Mouse (Mus musculus): Measurements from ENCODE around the gene Slc2a13. TPM values are rescaled to one million over a fixed set of nuclear protein-coding genes. Genes with fewer than 3 reads are reported as not detected.

The Slc2a13 gene
- polyA plus RNA-seq, 1 experiment = 2.0 TPM

DNA sequence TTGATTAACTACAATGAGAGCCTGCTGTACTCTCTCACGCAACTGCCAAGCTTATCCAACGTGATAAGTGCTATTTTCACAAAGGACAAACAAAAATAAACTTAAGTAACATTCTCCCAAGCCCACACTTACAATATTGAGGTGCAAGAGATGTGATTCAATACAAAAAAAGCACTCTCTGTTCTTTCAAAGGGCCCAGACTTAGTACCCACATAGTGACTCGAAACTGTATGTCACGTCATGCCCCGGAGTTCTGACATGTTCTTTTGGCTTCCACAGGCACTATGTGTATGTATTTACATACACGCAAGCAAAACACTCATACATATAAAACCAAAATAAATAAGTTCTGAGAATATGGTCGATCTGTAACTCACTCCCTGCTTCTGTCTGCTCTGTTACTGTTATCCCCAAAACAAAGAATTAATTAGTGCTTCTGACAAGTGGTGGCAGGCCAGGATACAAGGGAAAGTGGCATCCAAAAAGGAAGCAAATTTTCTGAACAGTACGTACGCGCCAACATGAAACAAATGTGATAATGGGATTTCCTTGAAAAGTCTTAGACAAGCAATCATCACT lies 109.1 kb downstream of the Slc2a13 start:
- DNase-seq = no peak
- TF ChIP-seq CTCF (IDR thresholded peaks at IDR 0.05; ENCODE audit: insufficient read depth, low read length) = no peak
- TF ChIP-seq POLR2A (IDR thresholded peaks at IDR 0.05; ENCODE audit: borderline replicate concordance, extremely low read depth, low read depth, low read length) = no peak
- 76% methylated on average over 10 of the region's 10 CpGs for WGBS
- Histone ChIP-seq H3K4me1 (ENCODE audit: control insufficient read depth, insufficient read depth, low read length) (no peaks in the 10 kb centered on the region), H3K4me3 (replicated peaks; ENCODE audit: extremely low read depth, low read depth, low read length) (no peak overlapping the region)

- TF ChIP-seq CTCF (IDR thresholded peaks at IDR 0.05; ENCODE audit: insufficient read depth, low read length) (no peak), POLR2A (IDR thresholded peaks at IDR 0.05; ENCODE audit: borderline replicate concordance, extremely low read depth, low read depth, low read length) (no peak)
- H3K4me3 ChIP-seq (replicated peaks; ENCODE audit: extremely low read depth, low read depth, low read length) = no peak overlapping the region
- 54% methylated on average over 16 of the region's 16 CpGs for whole genome bisulfite sequencing
- DNase-seq = no peak
- H3K4me1 ChIP-seq (ENCODE audit: control insufficient read depth, insufficient read depth, low read length) = no peaks in the 10 kb centered on the region
These were observed 109.9 kb downstream of the Slc2a13 start for GRCm38 (mm10) chr15:91463026-91463661.

- no peak for DNase-seq
- WGBS = 66% methylated on average over 2 of the region's 2 CpGs
- TF ChIP-seq CTCF (IDR thresholded peaks at IDR 0.05; ENCODE audit: insufficient read depth, low read length) (no peak), POLR2A (IDR thresholded peaks at IDR 0.05; ENCODE audit: borderline replicate concordance, extremely low read depth, low read depth, low read length) (no peak)
- H3K4me1 ChIP-seq (ENCODE audit: control insufficient read depth, insufficient read depth, low read length) = no peaks in the 10 kb centered on the region
- no peak overlapping the region for H3K4me3 ChIP-seq (replicated peaks; ENCODE audit: extremely low read depth, low read depth, low read length)
These were observed 111.1 kb downstream of the Slc2a13 start for GRCm38 (mm10) chr15:91461940-91462339.

DNA sequence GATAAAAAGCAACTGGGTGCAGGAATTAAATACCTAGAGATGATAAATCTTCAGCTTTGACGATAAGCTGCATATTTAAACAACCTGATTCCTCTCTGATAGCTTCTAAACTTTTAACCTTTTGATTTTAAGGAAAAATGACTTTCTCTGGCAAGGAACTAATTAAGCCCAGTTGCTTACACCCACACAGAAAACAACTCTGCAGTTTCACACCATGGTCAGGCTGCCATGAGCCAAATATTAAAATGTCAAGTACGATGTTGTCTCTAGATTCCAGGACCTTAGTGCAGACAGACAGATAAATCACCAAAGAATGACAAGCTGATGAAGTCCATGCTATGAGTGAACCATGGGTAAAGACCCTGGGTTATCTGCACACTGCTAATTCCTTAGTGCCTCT lies 115.9 kb downstream of the Slc2a13 start:
- H3K4me3 ChIP-seq (replicated peaks; ENCODE audit: extremely low read depth, low read depth, low read length) = no peak overlapping the region
- TF ChIP-seq POLR2A (IDR thresholded peaks at IDR 0.05; ENCODE audit: borderline replicate concordance, extremely low read depth, low read depth, low read length) = no peak
- no peak for TF ChIP-seq CTCF (IDR thresholded peaks at IDR 0.05; ENCODE audit: insufficient read depth, low read length)
- no peak for DNase-seq
- H3K4me1 ChIP-seq (ENCODE audit: control insufficient read depth, insufficient read depth, low read length) = no peaks in the 10 kb centered on the region
- 63% methylated on average over 2 of the region's 2 CpGs for whole genome bisulfite sequencing

GRCm38 (mm10) chr15:91445399-91445798 lies 127.7 kb downstream of the Slc2a13 start:
- H3K4me1 ChIP-seq (ENCODE audit: control insufficient read depth, insufficient read depth, low read length) = no peaks in the 10 kb centered on the region
- WGBS = 65% methylated on average over 6 of the region's 6 CpGs
- H3K4me3 ChIP-seq (replicated peaks; ENCODE audit: extremely low read depth, low read depth, low read length) = no peak overlapping the region
- DNase-seq = no peak
- TF ChIP-seq POLR2A (IDR thresholded peaks at IDR 0.05; ENCODE audit: borderline replicate concordance, extremely low read depth, low read depth, low read length) = no peak
- no peak for TF ChIP-seq CTCF (IDR thresholded peaks at IDR 0.05; ENCODE audit: insufficient read depth, low read length)

DNA sequence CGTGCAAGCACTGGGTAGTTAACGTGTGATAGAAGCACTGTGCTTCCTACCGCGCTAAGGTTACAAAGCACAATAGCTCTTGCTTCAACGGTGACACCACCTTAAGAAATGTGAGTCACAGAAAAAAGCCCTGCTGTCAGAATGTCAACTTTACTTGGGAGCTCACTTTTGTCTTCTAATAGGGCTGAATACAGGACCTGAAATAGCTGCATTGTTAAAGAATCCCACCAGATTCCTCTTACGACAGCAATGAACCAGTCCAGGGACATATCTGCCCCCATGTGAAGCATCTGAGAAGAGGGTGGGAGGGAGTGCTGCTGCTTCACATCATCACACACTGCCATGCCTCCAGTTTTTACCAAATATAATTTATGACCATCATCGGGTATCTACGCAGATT lies 129.6 kb downstream of the Slc2a13 start:
- Histone ChIP-seq H3K4me3 (replicated peaks; ENCODE audit: extremely low read depth, low read depth, low read length) (no peak overlapping the region), H3K4me1 (ENCODE audit: control insufficient read depth, insufficient read depth, low read length) (no peaks in the 10 kb centered on the region)
- WGBS = 95% methylated on average over 8 of the region's 8 CpGs
- DNase-seq = no peak
- TF ChIP-seq CTCF (IDR thresholded peaks at IDR 0.05; ENCODE audit: insufficient read depth, low read length) (no peak), POLR2A (IDR thresholded peaks at IDR 0.05; ENCODE audit: borderline replicate concordance, extremely low read depth, low read depth, low read length) (no peak)

DNA sequence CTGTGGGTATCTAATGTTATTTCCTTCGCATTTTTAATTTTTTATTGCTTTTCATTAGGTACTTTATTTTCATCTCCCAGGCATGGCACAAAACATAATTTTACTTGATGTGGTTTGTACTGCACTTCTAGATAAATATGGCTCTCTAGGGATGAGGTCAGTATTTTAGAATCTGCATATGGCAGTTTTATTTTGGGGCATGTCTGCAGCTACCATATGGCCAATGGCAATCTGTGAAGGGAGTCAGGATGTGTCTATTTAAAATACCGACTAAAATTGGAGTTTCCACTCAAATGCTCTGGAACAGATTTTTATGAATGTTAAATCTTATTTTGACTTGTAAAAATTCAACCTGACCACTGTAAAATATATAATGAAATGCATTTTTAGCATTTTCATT lies 133.2 kb downstream of the Slc2a13 start:
- no peaks in the 10 kb centered on the region for H3K4me1 ChIP-seq (ENCODE audit: control insufficient read depth, insufficient read depth, low read length)
- TF ChIP-seq POLR2A (IDR thresholded peaks at IDR 0.05; ENCODE audit: borderline replicate concordance, extremely low read depth, low read depth, low read length) (no peak), CTCF (IDR thresholded peaks at IDR 0.05; ENCODE audit: insufficient read depth, low read length) (no peak)
- no peak overlapping the region for H3K4me3 ChIP-seq (replicated peaks; ENCODE audit: extremely low read depth, low read depth, low read length)
- WGBS = 80% methylated on average over 2 of the region's 2 CpGs
- no peak for DNase-seq

DNA sequence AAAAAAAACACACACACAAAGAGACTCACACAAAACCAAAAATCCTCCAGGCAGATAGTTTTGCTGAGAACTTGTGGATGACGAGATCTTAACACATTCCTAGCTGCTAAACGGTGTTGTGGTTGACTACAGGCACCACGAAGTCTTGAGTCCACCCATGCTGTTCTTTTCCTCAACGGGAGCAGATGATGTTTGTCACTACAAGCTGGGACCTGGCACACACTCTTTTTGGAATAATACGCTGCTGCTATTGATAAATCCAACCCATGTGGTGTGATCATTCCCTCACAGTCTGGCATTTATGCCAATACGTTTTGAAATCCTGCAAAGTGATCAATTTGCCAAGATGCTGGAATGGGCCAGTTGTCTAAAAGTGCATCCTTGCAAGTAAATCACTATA lies 147.6 kb downstream of the Slc2a13 start:
- H3K4me1 ChIP-seq (ENCODE audit: control insufficient read depth, insufficient read depth, low read length) = no peaks in the 10 kb centered on the region
- no peak for TF ChIP-seq POLR2A (IDR thresholded peaks at IDR 0.05; ENCODE audit: borderline replicate concordance, extremely low read depth, low read depth, low read length)
- no peak overlapping the region for H3K4me3 ChIP-seq (replicated peaks; ENCODE audit: extremely low read depth, low read depth, low read length)
- DNase-seq = no peak
- WGBS = 72% methylated on average over 6 of the region's 6 CpGs

- H3K4me3 ChIP-seq (replicated peaks; ENCODE audit: extremely low read depth, low read depth, low read length) = no peak overlapping the region
- DNase-seq = no peak
- TF ChIP-seq CTCF (IDR thresholded peaks at IDR 0.05; ENCODE audit: insufficient read depth, low read length) (no peak), POLR2A (IDR thresholded peaks at IDR 0.05; ENCODE audit: borderline replicate concordance, extremely low read depth, low read depth, low read length) (no peak)
- WGBS = 60% methylated on average over 7 of the region's 7 CpGs
- no peaks in the 10 kb centered on the region for H3K4me1 ChIP-seq (ENCODE audit: control insufficient read depth, insufficient read depth, low read length)
These were observed 166.1 kb downstream of the Slc2a13 start for GRCm38 (mm10) chr15:91406979-91407378.

DNA sequence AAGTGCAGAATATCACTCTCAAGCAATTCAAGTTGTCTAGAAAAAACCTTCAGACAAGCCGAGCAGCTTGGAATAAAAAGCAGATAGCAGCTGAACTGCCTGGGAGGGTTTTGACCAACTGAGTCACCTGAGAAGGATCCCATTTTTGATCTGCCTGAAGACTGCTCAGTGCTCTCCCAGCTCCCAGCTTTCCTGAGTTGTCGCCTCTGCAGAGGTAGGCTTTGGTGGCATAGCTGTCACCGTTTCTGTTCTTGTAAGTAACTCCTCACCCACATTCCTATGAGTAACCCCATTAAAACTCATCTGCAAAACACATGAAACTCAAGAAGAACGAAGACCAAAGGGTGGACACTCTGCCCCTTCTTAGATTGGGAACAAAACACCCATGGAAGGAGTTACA lies 177.9 kb downstream of the Slc2a13 start:
- 87% methylated on average over 4 of the region's 4 CpGs for WGBS
- no peak overlapping the region for H3K4me3 ChIP-seq (replicated peaks; ENCODE audit: extremely low read depth, low read depth, low read length)
- no peak for DNase-seq
- no peaks in the 10 kb centered on the region for H3K4me1 ChIP-seq (ENCODE audit: control insufficient read depth, insufficient read depth, low read length)
- TF ChIP-seq POLR2A (IDR thresholded peaks at IDR 0.05; ENCODE audit: borderline replicate concordance, extremely low read depth, low read depth, low read length) (no peak), CTCF (IDR thresholded peaks at IDR 0.05; ENCODE audit: insufficient read depth, low read length) (no peak)
